Mouse (Mus musculus) bone marrow, adult 2 months (tissue): ENCODE measurements at regions not wholly inside any gene's neighbourhood (a gene's known extent, or its start where the extent isn't known, plus 50 kb on each side); places are given as distances from the start of the nearest gene placed in this dataset.

ENCODE experiments used
- H3K27ac ChIP-seq: fragments of 200-500 bp; 2 replicates; pipeline ENCODE4 v1.5.1; 2012; ENCODE audit warnings: low read depth, mild to moderate bottlenecking, control low read depth, inconsistent platforms, low read length; ENCODE audit not compliant: control insufficient read depth, poor library complexity, insufficient read depth
- H3K4me1 ChIP-seq: fragments of 200-500 bp; 2 replicates; pipeline ENCODE4 v1.6.1; 2011; ENCODE audit warnings: low read length; ENCODE audit not compliant: control insufficient read depth, insufficient read depth
- H3K4me3 ChIP-seq: fragments of 200-500 bp; replicated peaks from 2 replicates; pipeline ENCODE3; 2011; ENCODE audit warnings: mild to moderate bottlenecking, low read depth, low read length, control low read depth; ENCODE audit not compliant: control insufficient read depth
- CTCF ChIP-seq: fragments of 200-500 bp; IDR thresholded peaks from 2 replicates; pipeline ENCODE4 v1.5.1; 2011; ENCODE audit warnings: low read length, control low read depth; ENCODE audit not compliant: control insufficient read depth, insufficient read depth
- POLR2A ChIP-seq: fragments of 200-500 bp; IDR thresholded peaks from 2 replicates; pipeline ENCODE4 v1.6.1; 2011; ENCODE audit warnings: low read depth, mild to moderate bottlenecking, control low read depth, low read length, borderline replicate concordance; ENCODE audit not compliant: control insufficient read depth
- WGBS: fragments of 180-500 bp; shearing (Covaris S2); methylation state at CpG from one replicate; pipeline ENCODE4 v1.1.7; 2018; 5-methylcytosine and 5-hydroxymethylcytosine counted together

DNA sequence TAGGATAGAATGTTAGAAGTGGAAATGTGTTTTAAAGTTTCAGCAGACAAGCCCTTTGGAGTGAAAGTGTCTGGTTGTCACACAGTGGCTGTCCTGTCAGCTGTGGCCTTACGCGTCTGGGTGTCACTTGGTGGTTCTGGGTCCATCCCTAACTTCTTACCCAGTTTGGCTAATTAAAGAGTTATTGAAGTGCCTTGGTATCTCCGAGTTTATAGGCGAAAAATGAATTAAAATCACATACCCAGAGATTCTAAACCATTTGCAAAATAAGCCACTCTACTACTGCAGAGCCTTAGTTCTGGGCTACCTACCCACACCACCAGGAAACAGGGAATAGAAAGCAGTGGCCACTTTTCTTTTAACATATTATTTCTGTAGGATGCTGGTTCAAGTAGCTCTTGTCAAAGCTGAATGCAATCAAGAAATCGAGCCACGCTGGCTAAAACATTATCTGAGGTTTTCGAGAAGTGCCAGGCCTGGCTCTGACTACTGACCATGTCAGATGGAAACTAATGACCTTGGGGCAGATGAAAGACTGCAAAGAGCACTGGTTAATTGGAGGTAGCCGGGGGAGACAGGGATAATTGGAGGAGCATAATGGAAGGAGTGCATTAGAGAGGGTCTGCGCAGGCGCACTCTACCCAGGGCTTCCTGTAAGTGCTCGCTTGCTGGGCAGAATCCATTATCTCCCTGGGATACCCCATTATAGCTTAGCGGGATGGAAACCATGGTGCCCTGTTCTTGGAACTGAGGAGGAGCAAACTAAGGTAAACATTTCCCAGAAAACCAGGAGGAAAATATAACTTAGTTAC lies 96.8 kb upstream of the Rasgrp1 start:
- no peak for TF ChIP-seq CTCF
- TF ChIP-seq POLR2A, result no peak
- 76% methylated on average over 12 of the region's 12 CpGs for WGBS
- no peaks in the 10 kb centered on the region for H3K4me1 ChIP-seq
- no peak overlapping the region for H3K27ac ChIP-seq
- no peak overlapping the region for H3K4me3 ChIP-seq

DNA sequence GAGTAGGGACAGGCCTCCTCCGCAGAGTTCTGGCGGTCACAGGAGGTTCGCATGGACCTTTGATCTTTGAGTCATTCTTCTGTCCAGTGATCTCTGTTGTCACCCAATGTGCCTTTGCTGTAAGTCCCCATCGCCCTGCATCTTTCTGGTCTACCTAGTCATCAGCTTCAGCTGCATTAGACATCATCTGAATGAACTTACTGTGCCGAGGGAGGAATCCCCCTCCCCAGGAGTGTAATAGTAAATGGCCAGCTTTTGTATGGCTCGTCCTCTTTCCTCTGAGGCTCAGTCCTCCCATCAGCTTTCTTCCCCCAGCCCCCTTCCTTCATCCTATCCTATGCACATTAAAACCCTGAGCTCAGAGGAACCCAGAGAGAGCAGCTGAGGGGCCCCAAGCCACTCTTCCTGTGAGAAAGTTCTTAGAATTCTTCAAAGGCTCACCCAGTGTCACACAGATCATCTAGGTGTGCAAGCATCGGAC lies 98.0 kb upstream of the Rasgrp1 start:
- no peak overlapping the region for H3K27ac ChIP-seq
- 71% methylated on average over 7 of the region's 7 CpGs for WGBS
- no peak overlapping the region for H3K4me3 ChIP-seq
- no peaks in the 10 kb centered on the region for H3K4me1 ChIP-seq
- TF ChIP-seq POLR2A (no peak), CTCF (no peak)

DNA sequence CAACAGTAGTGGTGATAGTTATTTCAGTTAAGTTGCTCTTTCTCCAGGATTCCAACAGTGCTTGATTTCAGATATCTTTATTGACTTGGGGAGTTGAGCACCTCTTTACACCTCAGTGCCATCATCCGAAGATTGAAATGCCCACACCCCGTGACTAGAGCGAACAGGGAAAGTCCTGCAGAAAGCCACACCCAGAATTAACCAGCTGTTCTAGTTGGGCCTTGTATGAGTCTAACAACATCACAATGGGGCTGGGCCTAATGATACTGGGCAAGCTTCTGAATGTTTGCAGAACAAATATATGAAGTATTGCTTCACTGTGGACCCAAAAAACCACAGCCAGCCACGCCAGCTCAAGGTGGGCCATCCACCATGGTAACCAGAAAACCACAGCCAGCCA lies 100.1 kb upstream of the Rasgrp1 start:
- 60% methylated on average over 4 of the region's 4 CpGs for WGBS
- no peak overlapping the region for H3K4me3 ChIP-seq
- no peaks in the 10 kb centered on the region for H3K4me1 ChIP-seq
- no peak overlapping the region for H3K27ac ChIP-seq
- no peak for TF ChIP-seq CTCF
- TF ChIP-seq POLR2A, result no peak

- peak; percentile 66 for TF ChIP-seq CTCF
- TF ChIP-seq POLR2A, result no peak
- no peaks in the 10 kb centered on the region for H3K4me1 ChIP-seq
- no peak overlapping the region for H3K4me3 ChIP-seq
- no peak overlapping the region for H3K27ac ChIP-seq
- 32% methylated on average over 5 of the region's 5 CpGs for WGBS
Measured at GRCm38 (mm10) chr2:117444671-117445070, 101.9 kb upstream of the Rasgrp1 start.

- WGBS, result under 1% methylated on average over 4 of the region's 4 CpGs
- no peak for TF ChIP-seq POLR2A
- no peak for TF ChIP-seq CTCF
- no peaks in the 10 kb centered on the region for H3K4me1 ChIP-seq
- no peak overlapping the region for H3K4me3 ChIP-seq
- H3K27ac ChIP-seq, result no peak overlapping the region
Measured at GRCm38 (mm10) chr2:117446876-117447275, 104.1 kb upstream of the Rasgrp1 start.

- WGBS, result 58% methylated on average over 7 of the region's 7 CpGs
Measured at GRCm38 (mm10) chr2:117450172-117450865, 107.5 kb upstream of the Rasgrp1 start.

DNA sequence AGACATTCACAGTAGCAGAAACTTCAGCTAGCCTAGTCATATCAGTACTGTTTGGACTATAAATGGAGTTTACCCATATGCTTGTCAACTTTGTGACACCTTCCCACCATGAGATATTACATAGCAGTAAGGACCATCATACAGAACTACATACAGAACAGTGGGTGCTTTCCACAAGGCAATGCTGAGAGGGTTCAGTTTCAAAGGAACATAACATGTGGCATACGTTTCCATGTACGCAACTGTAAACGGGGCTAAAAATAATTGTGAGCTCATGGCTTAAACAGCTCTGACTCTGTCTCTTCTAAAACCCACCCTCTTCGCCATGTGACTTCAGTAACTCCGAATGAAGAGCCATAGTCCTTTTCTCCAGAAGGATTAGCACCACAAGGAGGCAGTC lies 109.0 kb upstream of the Rasgrp1 start:
- Histone ChIP-seq H3K27ac (no peak overlapping the region), H3K4me3 (no peak overlapping the region), H3K4me1 (no peaks in the 10 kb centered on the region)
- no peak for TF ChIP-seq POLR2A
- 75% methylated on average over 5 of the region's 5 CpGs for WGBS

More at GRCm38 (mm10) chr2:117450172-117450865, 107.5 kb upstream of the Rasgrp1 start:
- H3K4me3 ChIP-seq, result no peak overlapping the region
- H3K4me1 ChIP-seq, result no peaks in the 10 kb centered on the region
- peak; percentile 53 for TF ChIP-seq CTCF
- TF ChIP-seq POLR2A, result no peak
- no peak overlapping the region for H3K27ac ChIP-seq

DNA sequence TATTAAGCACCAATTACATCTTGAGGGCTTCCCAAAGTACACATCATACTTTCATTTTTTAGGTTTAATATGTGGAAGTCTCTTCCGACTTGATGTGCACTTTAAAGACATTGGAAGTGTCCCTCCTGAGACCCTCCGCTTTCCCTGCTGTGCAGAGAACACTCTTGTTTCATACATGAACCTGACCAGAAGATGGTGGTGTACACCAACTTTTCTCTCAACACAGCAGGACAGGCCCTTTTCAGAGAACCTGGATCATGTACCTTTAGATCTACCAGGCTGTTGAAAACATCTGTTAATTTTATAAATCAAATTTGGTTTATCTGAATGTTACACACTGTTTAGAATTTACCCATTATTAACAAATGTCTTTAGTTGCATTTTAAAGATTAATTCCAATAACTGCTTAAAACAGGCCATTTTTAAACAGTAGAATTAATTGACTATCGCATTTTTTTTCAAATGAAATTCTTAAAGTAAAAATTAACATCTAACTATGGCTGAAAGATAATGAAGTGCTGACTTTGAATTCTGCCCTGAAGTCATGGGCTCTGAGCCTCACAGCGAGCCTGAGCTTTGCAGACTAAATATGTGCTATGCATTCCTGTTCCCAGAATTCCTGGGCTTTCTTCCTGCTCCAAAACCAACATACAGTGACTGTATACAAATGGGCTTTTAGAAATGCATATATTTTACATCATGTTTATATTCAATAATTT lies 112.4 kb upstream of the Rasgrp1 start:
- Histone ChIP-seq H3K4me1 (no peaks in the 10 kb centered on the region), H3K27ac (no peak overlapping the region), H3K4me3 (no peak overlapping the region)
- TF ChIP-seq POLR2A (no peak), CTCF (no peak)
- 72% methylated on average over 4 of the region's 4 CpGs for WGBS
